Mouse (Mus musculus): Measurements from ENCODE around the gene P4ha1. TPM values are rescaled to one million over a fixed set of nuclear protein-coding genes. Genes with fewer than 3 reads are reported as not detected.
A peak's percentile ranks its signal among the peaks of the same experiment; 100 is the strongest.

The P4ha1 gene
- total RNA-seq, 4 experiments from 2014 or later = 30.9 to 40.8 (median 32.1) TPM

DNA sequence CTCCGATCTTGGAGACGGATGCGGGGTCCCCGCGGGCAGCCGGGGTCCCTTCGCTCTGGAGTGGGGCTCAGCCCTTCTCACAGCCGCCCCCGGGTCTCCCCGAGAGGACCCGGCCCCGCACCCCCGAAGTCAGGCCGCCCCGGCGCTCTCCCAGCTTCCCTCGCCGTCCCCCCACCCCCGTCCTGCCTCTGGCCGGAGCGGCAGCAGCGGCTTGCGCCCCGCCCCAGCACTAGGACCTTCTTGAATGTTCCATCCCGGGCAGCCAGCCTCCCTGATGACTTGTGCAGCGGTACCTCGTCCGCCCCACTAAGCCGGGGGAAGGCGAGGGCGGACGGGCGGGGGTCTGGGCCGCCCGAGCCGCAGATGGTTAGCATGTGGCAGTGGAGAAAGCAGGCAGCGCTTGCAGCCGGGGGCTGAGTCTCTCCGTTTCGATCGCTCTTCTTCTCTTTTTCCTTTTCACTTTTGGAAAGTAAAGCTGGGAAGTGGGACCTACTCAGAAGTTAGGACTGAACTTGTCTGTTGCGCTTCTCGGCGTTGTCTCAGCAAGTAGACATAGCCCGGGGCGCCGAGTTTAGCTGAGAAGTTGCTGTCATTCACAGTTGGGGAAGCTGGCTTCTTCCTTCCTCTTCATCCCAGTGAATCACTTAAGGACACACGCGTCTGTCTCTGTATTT lies 529 bp downstream of the P4ha1 start:
- peak; percentile 17 to 72 for DNase-seq (ENCODE audit: low spot score in 2 of 2)

DNA sequence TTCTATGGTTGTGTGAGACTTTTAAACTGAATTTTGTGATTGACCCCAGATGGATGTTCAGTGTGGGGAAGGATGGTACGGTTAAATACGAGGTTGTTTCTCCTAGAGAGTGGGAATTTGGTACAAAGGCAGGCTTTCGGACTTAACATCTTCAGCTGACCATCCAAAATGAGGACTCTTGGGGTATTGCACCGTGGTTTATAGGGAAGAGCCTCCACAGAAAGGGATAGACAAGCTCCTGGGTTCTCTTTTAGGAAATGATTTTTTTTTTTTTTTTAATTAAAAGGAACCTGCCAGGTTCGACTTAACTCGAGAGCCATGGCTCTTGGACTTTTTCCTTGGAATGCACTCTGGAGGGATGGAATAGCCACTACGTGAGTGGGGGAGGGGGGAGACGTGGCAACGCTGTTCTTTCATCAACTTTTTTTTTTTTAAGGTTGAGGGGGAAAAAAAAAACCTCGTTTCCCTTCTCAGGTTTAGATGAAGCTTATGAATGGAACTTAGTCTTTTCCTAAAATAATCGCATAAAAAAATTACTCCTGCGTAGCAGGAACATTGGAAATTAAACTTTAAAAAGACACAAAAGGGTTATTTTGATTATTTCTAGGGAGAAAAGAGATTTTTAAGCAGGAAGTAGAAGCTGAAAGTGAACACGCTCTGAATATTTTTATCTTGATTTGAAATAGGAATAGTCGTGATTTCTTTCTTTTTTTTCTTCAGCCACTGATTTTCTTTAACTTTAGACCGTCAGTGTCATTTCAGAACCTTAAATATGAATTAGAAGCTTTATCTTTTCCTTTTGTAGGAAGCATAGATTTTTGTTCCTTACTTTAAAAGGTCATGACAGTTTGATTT lies 1.4 kb downstream of the P4ha1 start:
- DNase-seq (ENCODE audit: low spot score in 2 of 2) = no peak

DNA sequence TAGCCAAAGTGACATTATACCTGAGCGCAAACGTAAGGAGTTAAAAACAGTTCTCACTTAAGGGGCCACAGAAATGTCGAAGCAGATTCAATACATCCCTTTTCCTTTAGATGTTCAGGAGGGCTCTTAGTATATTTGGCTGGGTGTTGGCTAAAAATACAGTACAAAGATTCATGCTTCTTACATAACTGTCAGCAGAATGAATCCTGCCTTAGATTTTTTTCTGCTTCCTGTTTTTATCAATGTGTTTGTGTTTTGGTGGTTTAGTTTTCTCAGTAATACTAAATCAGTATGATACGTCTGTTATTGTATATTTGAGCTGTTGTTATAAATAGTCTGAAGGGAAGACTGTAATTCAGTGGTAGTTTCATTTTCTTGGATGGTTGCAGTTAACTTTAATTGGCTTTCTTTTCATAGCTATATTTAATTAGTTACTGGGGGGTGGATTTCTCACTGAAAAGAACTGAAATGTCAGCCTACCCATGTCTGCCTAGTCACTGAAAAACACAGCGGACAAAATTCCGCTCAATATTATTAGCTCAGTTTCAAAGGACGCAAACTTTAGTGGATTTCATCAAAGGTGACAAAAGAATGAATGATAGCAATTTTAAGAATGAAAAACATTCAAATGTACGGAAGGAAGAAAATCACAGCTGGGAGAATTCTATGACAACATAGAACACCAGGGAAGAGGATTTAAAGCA lies 3.7 kb downstream of the P4ha1 start:
- no peak for DNase-seq (ENCODE audit: low spot score in 2 of 2)

DNA sequence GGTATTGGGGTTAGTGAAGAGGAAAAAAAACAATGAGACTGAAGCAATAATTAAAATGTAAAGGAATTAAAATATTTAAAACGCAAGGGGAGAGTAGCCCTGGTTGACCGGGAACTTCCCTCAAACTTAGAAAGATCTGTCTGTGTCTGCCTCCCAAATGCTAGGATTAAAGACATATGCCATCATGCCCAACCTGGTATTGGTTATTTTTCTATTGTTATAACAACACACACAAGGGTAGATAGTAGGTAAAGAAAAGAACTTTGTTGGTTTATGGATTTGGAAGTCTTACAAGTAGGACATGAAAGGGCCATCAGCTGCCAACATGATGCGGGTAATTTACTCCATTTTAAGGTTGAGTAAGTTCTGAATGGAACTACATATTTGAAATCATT lies 4.2 kb downstream of the P4ha1 start:
- no peak for DNase-seq (ENCODE audit: low spot score in 2 of 2)

DNA sequence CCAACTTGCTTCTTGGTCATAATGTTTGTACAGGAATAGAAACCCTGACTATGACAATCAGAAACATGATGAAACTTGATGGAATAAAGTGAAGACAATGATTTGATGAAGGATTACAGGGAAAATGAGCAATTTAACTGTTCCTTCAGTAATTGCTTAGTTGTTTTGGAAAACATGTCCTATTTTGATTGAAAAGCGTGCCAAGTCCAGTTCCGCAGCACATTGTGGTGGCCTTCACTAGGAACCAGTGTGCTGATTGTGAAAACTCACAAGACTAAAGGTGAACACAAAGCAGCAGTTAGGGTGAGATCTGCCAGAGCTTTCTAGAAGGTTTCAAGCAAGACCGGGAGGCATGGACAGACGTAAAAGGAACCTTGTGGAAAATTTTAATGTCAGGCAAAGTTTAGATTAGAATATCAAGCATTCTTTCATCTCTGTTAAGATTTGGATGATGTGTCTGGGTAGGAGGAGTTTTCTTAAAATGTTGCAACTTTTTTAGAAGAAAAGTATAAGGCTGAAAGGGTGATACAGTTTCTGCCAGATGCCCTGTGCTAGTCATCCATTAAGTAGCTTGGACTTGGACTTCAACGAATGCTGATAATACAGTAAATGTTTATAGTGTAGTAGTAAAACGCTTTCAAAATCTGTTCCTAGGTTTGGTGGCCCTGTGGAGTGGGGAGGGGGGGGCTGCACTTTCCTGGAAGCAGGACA lies 8.6 kb downstream of the P4ha1 start:
- no peak for DNase-seq (ENCODE audit: low spot score in 2 of 2)

DNA sequence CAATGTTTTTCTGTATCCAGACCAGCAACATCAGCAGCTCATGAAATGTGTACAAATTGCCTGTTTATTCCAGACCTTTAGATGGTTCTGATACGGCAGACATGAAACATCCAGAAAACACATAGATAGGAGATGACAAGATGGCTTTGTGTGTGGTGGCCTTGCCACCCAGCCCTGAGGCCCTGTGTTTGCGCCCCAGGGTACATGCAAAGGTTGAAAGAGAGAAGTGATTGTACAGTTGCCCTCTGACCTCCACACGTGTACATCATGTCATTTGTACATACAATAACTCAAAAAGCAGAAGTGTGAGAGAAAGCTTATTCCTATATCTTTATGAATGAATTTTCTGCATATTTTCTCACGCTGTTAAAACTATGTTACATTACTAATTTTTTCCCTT lies 10.3 kb downstream of the P4ha1 start:
- DNase-seq (ENCODE audit: low spot score in 2 of 2) = no peak

DNA sequence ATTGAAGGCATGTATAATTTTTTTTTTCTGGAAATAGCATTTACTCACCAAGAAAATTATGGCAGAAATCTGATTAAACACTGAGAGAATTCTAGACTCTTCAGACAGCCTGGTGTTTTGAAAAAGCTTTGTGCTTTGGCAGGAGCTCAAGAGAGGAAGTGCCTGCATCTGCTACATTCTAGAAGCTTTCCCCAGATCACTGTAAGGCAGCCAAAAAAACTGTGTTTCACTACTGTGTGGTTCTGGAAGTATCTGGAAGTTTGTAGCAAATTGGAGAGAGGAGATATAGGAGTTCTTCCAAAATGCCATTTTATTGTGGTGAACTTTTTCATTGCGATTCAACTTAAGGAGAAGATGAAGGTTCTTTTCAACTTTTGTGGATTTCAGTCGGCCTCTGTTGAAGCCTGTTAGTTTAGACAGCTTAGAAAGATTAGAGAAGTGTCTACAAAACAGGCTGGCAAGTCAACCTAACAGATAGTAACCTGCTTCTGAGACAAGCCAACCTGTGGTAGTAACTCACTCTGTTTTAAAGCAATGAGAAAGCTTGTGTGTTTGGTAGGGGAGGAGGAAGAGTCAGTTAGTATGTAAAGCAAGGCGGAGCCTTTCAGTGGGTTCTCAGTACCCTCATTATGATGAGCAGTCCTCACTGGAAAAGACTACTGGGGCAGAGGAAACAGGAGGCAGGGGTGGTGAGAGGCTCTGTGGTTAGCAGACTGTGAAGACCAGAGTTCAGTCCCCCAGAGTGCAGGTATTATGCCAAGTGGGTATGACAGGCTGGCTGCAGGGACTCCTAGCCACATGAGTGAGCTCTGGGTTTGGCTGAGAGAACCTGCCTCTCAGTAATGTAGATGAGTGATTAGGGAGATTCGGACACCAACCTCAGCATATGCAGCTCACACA lies 12.1 kb downstream of the P4ha1 start:
- peak; percentile 13 to 24 for DNase-seq (ENCODE audit: low spot score in 2 of 2)

DNA sequence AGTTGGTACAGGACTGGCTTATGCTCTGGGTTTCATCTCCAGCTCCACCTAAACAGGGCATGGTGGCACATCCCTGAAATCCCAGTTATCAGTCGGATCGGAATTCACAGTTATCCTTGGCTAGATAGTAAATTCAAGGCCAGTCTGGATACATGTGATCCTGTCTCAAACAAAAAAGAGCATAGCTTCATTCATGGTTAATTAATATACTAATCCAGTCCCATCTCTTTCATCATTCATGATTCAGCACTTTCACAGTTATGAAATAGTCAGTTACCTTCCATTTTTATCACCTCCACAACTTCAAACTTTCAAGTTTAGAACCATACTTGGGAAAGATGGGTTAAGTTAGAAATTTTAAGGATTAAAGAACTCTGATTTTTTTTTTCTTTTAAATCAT lies 13.0 kb downstream of the P4ha1 start:
- DNase-seq (ENCODE audit: low spot score in 2 of 2) = no peak

DNA sequence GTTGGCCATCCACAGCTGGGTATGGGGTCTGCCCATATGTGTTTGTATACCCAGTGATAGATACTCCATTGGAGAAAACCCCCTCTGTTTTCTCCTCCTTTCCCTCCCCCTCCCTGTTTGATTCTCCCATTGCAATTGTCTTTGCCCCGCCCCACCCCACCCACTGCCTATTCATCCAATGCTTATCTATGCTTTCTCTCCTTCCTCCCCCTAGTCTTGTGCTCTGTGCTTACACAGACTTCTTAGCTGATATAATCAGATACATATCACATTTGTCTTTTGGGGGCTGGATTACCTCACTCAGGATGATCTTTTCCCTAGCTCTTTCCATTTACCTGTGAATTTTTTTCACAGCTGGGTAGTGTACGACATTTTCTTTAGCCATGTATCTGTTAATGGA lies 23.5 kb downstream of the P4ha1 start:
- no peak for DNase-seq (ENCODE audit: low spot score in 2 of 2)

DNA sequence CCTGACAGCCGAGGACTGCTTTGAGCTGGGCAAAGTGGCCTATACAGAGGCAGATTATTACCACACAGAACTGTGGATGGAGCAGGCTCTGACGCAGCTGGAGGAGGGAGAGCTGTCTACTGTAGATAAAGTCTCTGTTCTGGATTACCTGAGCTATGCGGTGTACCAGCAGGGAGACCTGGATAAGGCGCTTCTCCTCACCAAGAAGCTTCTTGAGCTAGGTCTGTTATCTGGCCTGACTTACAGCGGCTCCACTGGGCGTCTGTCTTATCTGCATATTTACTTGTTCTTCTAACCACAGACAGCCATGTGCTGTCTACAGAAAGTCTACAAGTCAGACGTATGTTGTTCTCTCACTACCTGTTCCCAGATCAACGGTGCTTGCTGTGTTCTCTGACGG lies 25.1 kb downstream of the P4ha1 start:
- no peak for DNase-seq (ENCODE audit: low spot score in 2 of 2)

DNA sequence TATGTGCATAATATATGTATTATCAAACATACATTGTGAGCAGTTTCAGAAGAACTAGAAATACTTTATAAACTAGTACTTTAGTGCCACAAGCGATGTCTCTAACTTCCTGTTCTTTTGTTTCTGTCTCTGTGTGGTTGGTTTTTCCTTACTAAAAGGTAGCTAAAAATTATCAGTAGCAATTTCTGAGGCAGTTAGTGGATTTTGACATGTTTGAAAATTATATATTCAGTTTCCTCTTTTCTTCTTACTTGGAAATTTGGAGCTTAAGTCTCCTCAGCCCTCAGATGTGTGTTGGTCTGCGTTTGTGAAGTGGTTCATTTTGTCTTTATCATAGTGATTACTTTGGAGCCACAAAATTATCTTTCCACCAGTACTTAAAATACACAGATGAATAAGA lies 26.4 kb downstream of the P4ha1 start:
- DNase-seq (ENCODE audit: low spot score in 2 of 2) = no peak

DNA sequence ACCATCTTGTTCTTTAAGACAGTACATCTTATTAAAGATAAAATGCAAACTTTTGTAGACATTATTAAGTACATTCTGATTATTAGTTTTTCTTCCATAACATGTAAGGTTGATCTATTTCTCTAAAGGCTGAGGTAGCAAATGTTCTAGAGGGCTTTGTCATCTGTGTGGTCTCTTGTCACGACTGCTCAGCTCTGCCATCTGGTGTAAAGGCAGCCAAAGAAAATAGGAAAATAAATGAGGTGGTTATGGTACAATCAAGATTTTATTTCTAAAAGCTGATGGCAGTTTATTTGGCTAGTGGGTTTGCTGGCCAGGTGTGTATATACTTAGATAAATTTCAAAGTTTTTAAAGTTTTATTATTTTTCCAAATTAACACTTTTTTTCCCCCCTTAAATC lies 30.0 kb downstream of the P4ha1 start:
- DNase-seq (ENCODE audit: low spot score in 2 of 2) = no peak

DNA sequence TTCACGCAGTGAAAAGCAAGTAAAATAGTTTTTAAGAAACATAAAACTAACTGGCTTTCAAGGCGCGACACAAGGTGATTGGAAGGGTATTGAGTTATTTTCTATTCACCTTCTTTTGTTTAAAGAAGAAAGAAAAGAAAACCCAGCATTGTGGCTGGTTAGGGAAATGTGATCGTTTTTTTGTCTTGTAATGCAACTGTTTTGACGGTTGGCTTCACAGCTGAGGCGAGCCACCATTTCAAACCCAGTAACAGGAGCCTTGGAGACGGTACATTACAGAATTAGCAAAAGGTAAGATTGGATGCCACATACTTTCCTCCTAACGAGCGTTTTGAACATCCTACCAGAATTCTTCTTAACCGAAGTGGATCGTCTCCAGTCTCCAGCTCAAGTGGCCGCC lies 31.0 kb downstream of the P4ha1 start:
- DNase-seq (ENCODE audit: low spot score in 2 of 2) = no peak

DNA sequence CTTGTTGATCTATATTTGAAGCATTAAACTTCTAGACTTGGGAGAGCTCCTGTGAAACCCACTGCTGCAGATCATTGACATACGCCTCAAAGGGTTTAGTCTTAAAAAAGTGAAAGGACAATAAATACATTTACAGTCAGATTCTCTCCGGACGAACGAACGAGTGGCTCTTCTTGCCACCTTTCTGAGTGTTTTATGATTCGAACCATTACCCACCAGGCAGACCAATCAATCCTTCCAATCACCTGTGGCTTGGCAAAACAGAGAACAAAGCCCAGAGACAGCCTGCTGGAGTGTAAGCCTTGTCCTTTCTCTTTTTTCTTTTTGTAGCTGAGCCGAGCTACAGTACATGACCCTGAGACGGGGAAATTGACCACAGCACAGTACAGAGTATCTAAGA lies 31.9 kb downstream of the P4ha1 start:
- DNase-seq (ENCODE audit: low spot score in 2 of 2) = no peak

DNA sequence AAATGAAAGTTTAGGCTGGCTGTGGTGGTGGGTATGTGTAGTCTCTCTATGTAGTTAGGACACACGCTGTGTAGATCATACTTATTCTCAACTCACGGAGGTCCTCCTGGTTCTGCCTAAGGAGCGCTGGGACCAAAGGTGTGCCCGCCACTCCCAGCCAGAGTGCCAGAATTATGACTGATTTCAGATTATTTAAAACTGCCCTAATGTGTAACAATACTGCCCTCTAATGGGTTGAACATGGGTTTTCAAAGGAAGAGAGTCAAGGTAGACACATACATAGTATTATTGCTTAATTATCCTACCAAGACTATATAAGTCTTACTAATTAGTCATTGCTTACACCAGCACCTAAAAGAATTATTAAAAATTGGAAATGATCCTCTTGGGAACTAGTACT lies 35.6 kb downstream of the P4ha1 start:
- no peak for DNase-seq (ENCODE audit: low spot score in 2 of 2)

DNA sequence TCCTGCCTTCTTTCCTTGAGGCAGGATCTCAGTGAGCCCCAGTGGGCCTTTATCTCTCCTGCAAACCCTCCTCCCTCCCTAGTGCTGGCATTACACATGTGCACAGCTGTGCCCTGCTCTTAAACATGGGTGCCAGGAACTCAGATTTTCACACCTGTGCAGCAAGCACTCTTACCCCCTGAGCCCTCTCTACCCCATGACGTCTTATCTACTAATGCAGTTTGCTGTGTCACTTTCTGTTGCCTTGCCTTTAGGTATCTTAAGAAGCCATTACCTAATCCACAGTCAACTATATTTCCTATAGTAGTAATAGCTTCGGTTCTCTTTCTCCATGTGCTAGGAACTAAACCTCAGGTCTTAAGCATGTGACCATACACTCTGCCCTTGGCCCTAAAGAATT lies 40.1 kb downstream of the P4ha1 start:
- DNase-seq (ENCODE audit: low spot score in 2 of 2) = no peak

DNA sequence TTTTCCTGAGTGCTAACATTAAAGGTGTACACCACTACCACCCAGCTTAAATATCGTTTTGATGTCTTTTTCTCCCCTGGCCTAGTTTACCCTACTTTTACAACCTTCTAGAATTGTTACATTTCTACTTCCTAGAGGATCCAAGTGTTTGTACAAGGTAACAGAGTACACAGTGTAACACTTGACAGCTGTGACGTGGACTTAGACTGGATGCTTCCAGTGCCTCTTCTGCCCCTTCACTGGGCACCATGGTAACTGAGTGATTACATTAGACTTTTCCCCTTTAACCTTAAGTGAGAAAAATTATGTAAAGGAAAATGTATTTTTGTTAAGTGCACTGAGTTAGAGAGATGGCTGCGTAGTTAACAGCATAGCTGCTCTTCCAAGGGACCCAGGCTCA lies 41.5 kb downstream of the P4ha1 start:
- no peak for DNase-seq (ENCODE audit: low spot score in 2 of 2)

DNA sequence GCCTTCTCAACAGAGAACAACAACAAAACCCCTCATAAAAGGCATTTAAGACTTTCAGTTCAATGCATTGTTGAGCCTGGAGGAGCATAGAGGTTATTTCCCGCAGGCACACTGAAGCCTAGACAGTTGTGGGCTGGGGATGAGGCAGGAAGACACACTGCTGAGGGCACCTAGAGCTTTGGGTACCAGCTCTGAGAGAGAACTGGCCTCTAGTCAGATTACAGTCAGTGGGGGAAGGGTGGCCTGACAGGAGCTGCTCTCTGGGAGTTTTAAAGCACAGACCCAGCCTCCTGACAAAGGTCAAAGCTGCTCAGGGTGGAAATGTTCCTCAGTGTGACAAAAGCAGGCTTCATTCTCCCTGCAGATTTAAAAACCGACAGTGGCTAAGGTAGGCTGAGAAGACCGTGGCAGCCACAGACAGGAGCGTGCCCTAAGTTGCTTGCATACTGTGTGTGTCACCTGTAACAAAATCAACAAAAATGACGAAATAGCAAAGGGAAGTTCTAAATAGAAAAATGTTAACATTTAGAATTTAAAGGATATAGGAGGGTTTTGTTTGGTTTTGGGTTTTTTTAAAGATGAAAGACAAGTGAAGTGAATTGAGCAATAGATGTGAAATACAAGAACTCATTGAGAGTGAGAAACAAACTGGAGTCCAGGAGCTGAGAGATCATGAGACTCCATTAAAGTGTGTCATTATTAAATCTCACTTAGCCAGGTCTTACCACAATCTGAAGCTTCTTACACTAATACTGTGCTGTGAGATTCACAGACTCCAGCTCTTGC lies 42.9 kb downstream of the P4ha1 start:
- DNase-seq (ENCODE audit: low spot score in 2 of 2) = no peak

DNA sequence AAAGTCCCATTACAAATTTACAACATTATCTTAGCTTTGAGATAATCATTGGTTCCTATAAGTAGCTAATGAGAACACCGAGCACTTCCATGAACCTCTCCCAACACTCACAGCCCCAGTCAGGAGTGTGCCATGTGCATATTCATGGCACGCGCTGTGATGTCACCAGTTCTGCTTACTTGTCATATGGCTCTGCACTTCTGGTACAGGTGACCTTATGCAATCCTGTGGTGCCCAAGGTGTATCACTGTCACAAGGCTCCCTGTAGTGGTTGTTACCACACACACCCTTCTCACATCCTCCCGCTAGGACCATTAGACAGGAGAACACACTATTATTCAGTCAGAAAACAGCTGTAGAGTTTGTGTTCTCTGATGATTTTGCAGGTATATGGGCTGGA lies 43.6 kb downstream of the P4ha1 start:
- no peak for DNase-seq (ENCODE audit: low spot score in 2 of 2)

DNA sequence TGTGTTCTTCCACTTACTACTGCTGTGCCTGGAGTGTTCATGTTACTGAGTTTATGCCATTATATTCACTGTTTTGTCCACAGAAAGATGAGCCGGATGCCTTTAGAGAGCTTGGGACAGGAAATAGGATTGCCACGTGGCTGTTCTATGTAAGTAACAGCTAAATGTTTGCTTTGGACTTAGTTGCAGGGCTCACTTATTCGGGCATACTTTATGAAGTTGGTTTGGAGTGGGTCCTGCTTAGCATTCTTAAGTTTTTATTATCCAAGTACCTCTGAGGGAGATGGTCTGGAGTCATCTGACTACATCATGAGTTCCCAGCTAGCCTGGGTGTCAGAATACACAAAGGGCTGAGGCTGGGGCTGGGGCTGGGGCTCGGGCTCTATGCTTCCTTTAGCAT lies 44.1 kb downstream of the P4ha1 start:
- no peak for DNase-seq (ENCODE audit: low spot score in 2 of 2)

Measured in gastrocnemius, adult 8-10 months (tissue).